In the genomic region with DNA sequence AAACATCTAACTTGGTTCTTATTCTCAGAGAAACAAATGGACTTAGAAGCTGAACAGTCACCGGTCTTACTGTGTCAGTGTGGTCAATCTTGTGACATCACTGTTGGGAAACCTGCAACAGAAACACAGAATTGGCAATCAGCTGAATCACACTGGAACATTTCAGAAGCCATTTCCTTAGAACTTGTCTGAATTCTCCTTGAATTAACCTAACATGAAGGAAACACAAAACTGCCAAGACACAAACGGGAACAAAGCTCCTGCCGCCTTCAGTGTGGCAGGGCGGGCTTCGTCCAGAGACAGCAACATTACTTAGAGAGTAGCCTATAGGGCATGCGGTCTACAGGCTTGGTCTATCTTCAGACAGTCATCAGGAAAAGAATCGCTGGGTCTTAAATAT, we compare ENCODE assay signal across 11 mouse cellular contexts.
A peak's percentile ranks its signal among the peaks of the same experiment; 100 is the strongest.
DNase-seq lines count a peak whose midpoint lies in the region; ATAC-seq lines count a peak whose summit lies in the region.
"Had no signal": no experiment of that assay in that cellular context is flagged by ENCODE, and none has a peak within 500 bp of the region (broad histone marks: within the 10 kb centered on the region; RNA-seq: fewer than 3 reads in every experiment).

No protein-coding gene starts in this region.

- ATAC-seq in hindbrain, embryonic 13.5 days (ENCODE audit: low FRiP score) = no peak
- no peak for ATAC-seq in hindbrain, embryonic 11.5 days (ENCODE audit: low FRiP score)
- ATAC-seq in common myeloid progenitor, adult 5-6 weeks (replicated peaks; ENCODE audit: low read depth, poor library complexity, severe bottlenecking) = peak; percentile 73
- no peak for ATAC-seq in midbrain, embryonic 12.5 days (ENCODE audit: low FRiP score, low read depth)
- ATAC-seq: forebrain, embryonic 13.5 days had no signal

- H3K27ac ChIP-seq in hindbrain, embryonic 13.5 days = peak overlapping the region; percentile 23; the same call in 1 of the 2 replicates
- no peak overlapping the region for H3K27ac ChIP-seq in hindbrain, embryonic 11.5 days (ENCODE audit: low read depth, low read length)
- 0 out of 2 replicates have a peak overlapping the region, but pooled peaks have one; percentile 35 for H3K27ac ChIP-seq in midbrain, embryonic 12.5 days (replicated peaks)
- H3K27ac ChIP-seq: forebrain, embryonic 13.5 days had no signal

- 0 out of 2 replicates have a peak overlapping the region, but pooled peaks have one; percentile 29 for H3K9ac ChIP-seq in hindbrain, embryonic 13.5 days
- no peak overlapping the region for H3K9ac ChIP-seq in hindbrain, embryonic 11.5 days (ENCODE audit: low read depth, low read length)
- no peak overlapping the region for H3K9ac ChIP-seq in midbrain, embryonic 12.5 days (replicated peaks)
- H3K9ac ChIP-seq: forebrain, embryonic 13.5 days; lung, embryonic 14.5 days had no signal

- no peaks in the 10 kb centered on the region; the same call in 1 of the 2 replicates for H3K36me3 ChIP-seq in hindbrain, embryonic 13.5 days
- H3K36me3 ChIP-seq in hindbrain, embryonic 11.5 days (ENCODE audit: control insufficient read depth, insufficient read depth, low read length) = no peaks in the 10 kb centered on the region
- H3K36me3 ChIP-seq in midbrain, embryonic 12.5 days = 0 out of 2 replicates have a peak, but pooled peaks cover 3% of the 10 kb centered on the region

- no peaks in the 10 kb centered on the region for H3K27me3 ChIP-seq in hindbrain, embryonic 13.5 days
- H3K27me3 ChIP-seq in hindbrain, embryonic 11.5 days (ENCODE audit: control insufficient read depth, insufficient read depth, low read length) = no peaks in the 10 kb centered on the region
- no peaks in the 10 kb centered on the region for H3K27me3 ChIP-seq in midbrain, embryonic 12.5 days
- H3K27me3 ChIP-seq: forebrain, embryonic 13.5 days had no signal

- H3K4me1 ChIP-seq in hindbrain, embryonic 13.5 days (replicated peaks) = peaks cover 23% of the 10 kb centered on the region
- no peaks in the 10 kb centered on the region; the same call in 1 of the 2 replicates for H3K4me1 ChIP-seq in hindbrain, embryonic 11.5 days (replicated peaks; ENCODE audit: control insufficient read depth, insufficient read depth, low read length)
- peaks cover 22% of the 10 kb centered on the region for H3K4me1 ChIP-seq in midbrain, embryonic 12.5 days

- no peaks in the 10 kb centered on the region for H3K9me3 ChIP-seq in hindbrain, embryonic 13.5 days
- H3K9me3 ChIP-seq in hindbrain, embryonic 11.5 days (ENCODE audit: control insufficient read depth, low read length) = no peaks in the 10 kb centered on the region
- no peaks in the 10 kb centered on the region for H3K9me3 ChIP-seq in midbrain, embryonic 12.5 days
- H3K9me3 ChIP-seq: forebrain, embryonic 13.5 days had no signal

- WGBS in hindbrain, embryonic 13.5 days = 47% methylated on average over 7 of the region's 7 CpGs
- WGBS in hindbrain, embryonic 11.5 days = 43% methylated on average over 7 of the region's 7 CpGs
- 39% methylated on average over 7 of the region's 7 CpGs for WGBS in midbrain, embryonic 12.5 days

- no peak overlapping the region for H3K4me2 ChIP-seq in hindbrain, embryonic 13.5 days
- no peak overlapping the region for H3K4me2 ChIP-seq in hindbrain, embryonic 11.5 days (replicated peaks; ENCODE audit: low read depth, low read length)
- H3K4me2 ChIP-seq in midbrain, embryonic 12.5 days (replicated peaks) = no peak overlapping the region
- H3K4me2 ChIP-seq: forebrain, embryonic 13.5 days; lung, embryonic 14.5 days had no signal

- DNase-seq in hindbrain, embryonic 11.5 days (ENCODE audit: low spot score) = no peak
- DNase-seq in MN1 (ENCODE audit: low spot score) = peak; percentile 14
- DNase-seq in cerebellum, adult 9-11 months = no peak
- DNase-seq in cerebellum, postnatal 36 days = no peak
- DNase-seq: cerebellum, postnatal 10 days; heart, postnatal 10 days; lung, embryonic 14.5 days had no signal

- H3K4me3 ChIP-seq in hindbrain, embryonic 13.5 days = no peak overlapping the region
- H3K4me3 ChIP-seq in hindbrain, embryonic 11.5 days (ENCODE audit: low read depth, low read length) = no peak overlapping the region
- no peak overlapping the region for H3K4me3 ChIP-seq in midbrain, embryonic 12.5 days
- H3K4me3 ChIP-seq: forebrain, embryonic 13.5 days had no signal
